Mouse (Mus musculus): Measurements from ENCODE around the gene Cd40.

Gene Cd40

DNA sequence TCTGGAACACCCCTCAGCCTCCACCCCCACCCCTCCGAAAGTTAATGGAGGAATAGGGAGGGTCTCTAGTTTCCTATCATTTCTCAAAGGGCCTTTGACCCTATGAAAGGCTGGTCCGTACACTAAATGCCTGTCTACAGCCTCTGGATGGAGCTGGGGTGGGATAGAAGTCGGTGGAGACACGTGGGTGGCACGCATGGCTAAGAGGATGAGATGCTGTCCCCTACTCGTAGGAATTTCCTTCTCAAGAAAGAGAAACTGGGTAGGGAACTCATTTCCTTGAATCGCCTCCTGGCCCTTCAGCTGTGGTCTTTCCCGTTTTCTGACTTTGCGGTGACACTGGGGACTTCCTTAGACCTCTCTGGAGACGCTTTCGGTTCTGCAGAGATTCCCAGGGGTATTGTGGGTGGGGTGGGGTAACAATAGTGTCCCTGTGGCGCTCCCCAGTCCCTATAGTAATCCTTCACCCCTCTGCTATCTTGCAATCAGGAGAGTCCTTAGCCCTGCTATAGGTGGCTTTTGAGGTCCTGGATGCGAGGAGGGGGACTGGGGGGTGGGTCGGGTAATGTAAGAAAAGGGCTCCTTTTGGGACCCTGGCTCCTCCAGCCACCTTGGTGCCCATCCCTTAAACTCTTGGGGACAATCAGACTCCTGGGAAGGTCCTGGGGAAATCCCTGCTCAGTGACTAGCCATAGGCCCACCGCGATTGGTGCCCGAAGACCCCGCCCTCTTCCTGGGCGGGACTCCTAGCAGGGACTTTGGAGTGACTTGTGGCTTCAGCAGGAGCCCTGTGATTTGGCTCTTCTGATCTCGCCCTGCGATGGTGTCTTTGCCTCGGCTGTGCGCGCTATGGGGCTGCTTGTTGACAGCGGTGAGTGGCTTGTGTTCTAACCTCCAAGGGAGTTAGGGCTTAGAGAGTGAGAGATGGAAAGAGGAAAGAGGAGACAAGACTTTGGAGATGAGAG lies at the start of gene Cd40:
Cd40 (plus strand) TSS at position 740 of the 965 bp plus-strand sequence.
- no peak for DNase-seq (ENCODE audit: low spot score)

DNA sequence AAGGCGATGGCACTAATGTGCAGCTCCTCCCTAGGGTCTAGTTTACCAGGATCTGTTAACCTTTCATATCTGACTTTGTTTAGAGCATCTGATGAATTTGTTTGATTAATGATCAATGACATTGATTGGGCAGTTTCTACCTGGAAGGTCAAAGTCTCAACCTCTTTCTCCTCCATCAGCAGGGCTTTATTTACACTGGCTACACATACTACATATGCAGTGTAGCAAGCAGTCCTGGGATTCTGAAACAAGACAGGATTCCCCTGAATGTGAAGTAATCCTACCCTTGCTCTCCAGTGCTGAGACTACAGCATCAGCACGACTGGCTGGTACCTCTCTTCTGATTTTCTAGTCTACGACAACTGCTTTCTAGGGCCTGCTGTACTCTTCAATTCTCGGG lies 48.6 kb upstream of the Cd40 start:
- DNase-seq (ENCODE audit: low spot score) = no peak

DNA sequence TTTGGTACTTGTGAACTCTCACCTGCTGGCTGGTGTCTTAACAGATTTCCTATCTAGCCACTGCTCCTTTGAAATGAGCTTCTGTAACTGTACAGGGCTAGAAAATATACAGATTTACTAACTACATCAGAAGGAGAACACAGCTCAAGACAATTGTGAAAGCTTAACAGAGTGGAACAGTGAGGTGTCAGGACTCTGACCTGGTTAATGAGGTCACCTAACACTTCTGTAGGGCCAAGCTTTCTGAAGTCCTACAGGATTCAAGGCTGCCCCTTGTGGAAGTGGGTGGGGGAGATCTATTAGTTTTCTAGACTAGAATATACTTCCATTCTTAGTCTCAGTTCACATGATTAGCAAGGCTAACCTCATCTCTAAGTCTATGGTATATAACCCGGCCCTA lies 47.4 kb upstream of the Cd40 start:
- DNase-seq (ENCODE audit: low spot score) = no peak

DNA sequence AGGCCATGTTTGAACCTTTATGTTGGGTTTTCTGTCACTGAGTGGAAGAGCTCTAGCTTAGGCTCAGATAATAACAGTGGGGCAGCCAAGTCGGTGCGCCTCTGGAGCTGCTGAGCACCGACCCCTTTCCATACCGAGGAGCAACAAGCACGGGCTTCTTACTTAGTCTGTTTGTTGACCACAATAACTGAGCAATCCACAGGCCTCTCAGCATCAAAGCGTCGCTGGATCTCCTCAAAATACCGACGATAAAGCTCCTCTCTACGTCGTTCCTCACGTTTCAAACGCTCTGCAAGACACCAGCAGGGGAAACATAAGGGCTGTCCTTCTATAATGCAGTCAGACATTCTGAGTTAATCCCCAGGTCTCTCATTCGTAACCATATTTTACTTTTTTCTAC lies 46.3 kb upstream of the Cd40 start:
- no peak for DNase-seq (ENCODE audit: low spot score)

DNA sequence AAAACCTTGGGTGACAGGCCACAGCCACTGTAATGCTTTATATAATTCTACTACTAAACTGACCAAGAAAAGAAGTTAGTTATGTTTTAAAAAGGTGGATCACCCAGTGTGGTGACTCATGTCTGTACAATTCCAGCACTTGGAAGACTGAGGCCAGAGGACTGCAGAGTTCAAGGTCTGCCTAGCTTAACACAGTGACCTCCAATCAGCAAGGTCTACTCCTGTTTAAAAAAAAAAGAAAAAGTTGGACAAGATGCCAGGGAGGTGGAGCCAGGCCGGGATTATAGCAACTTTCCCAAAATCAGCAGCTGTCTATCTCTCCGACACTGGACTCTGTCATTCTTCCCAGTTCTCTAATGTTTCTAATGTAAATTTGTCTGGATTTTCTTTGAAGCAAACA lies 45.8 kb upstream of the Cd40 start:
- no peak for DNase-seq (ENCODE audit: low spot score)

DNA sequence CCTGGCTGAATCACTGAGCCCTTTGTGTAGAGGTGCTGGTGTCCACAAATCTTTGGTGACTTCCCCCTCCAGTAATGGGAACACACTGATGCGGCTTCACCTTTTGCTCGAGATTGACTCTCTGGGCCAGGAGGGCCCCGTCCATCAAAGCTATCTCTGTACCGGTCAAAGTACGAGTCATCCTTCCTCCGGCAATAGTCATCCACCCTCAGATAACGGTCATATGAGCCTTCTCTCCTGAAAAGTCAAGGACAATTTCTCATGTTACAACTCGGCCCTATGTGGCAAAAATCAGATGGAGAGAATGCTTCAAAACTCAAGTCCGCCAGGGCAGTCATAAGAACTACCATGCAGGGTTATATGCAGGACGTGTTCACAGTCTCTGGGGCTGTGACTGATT lies 45.1 kb upstream of the Cd40 start:
- DNase-seq (ENCODE audit: low spot score) = no peak

DNA sequence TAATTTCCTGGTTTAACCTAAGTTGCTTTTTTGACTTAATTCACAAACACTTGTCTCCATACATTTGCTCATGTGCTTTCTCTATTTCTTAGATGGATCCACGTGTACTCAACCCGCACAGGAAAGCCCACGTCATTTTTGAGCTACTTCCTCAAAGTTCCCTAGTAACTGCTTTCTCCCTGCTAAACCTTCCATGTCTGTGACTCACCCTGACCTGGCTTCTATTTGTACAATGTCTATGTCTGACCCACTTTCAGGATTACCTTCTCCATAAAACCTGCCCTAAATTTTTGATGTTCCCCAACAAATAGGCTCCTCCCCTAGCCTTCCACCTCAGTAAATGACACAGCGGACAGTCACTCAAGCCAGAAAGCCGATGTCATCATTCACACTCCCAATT lies 40.5 kb upstream of the Cd40 start:
- no peak for DNase-seq (ENCODE audit: low spot score)

DNA sequence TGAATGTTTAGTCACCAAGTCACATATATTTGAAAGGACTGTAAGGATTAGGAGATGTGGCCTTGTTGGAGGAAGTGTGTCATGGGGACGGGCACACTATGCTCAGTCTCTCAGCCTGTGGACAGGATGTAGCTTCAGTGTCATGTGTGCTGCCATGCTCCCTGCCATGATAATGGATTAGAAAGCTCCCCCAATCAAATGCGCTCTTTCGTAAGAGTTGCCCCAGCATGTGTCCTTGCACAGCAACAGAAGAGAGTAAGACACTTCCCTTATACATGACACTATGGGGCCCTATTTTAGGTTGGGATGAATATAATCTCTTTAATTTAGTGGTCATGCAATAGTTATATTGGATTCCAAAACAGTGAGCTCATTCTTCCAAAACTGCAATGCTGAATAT lies 34.9 kb upstream of the Cd40 start:
- DNase-seq (ENCODE audit: low spot score) = no peak

DNA sequence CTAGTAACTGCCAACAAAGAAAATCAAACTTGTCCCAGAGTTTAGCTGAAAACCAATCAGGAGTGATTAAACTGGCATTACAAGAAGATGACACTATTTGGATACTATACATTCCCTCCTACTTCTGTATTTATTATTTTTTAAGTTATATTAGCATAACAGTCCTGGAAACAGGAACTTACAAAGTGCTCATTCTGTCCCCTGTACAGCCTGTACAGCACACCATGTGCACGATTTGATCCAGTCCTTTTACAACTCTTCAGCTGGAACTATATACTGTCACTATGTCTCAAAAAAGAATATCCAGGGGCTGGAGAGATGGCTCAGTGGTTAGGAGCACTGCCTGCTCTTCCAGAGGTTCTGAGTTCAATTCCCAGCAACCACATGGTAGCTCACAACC lies 28.3 kb upstream of the Cd40 start:
- DNase-seq (ENCODE audit: low spot score) = no peak

DNA sequence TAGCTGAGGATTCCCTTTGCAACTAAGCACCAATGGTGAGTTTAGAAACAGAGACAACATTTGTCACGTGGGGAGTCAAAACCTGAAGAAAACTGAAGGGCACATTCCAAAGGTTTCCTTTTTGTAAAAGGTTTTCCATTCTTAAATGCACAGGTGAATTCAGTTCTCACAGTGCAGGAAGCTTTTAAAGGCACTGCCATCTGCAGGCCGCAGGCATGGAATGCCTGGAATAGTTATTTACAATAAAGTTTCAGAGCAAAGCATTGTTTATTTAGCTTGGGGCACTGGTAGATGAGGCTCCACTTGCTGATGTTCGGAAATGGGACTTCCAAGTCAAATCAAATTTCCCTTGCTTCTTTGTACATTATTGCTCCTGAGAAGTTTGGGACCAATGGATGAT lies 22.9 kb upstream of the Cd40 start:
- DNase-seq (ENCODE audit: low spot score) = no peak

DNA sequence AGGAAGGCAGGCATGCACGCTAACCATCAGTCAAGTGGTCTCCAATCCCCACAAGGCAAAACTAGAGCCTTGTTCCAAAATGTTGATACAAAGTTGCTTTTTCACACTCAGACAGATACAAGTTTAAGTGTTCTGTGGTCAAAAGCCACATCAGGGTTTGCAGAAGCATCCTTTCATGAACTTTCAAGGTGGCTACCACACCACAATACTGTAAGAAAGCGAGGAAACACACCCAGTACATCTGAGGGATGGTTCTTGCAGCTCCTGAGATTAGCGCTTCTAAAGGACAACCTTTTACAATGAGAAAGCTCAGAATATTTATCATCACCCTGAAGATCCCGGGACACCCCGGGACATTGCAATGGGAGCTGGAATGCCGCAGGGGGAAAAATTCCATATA lies 22.1 kb upstream of the Cd40 start:
- peak; percentile 3 for DNase-seq (ENCODE audit: low spot score)

DNA sequence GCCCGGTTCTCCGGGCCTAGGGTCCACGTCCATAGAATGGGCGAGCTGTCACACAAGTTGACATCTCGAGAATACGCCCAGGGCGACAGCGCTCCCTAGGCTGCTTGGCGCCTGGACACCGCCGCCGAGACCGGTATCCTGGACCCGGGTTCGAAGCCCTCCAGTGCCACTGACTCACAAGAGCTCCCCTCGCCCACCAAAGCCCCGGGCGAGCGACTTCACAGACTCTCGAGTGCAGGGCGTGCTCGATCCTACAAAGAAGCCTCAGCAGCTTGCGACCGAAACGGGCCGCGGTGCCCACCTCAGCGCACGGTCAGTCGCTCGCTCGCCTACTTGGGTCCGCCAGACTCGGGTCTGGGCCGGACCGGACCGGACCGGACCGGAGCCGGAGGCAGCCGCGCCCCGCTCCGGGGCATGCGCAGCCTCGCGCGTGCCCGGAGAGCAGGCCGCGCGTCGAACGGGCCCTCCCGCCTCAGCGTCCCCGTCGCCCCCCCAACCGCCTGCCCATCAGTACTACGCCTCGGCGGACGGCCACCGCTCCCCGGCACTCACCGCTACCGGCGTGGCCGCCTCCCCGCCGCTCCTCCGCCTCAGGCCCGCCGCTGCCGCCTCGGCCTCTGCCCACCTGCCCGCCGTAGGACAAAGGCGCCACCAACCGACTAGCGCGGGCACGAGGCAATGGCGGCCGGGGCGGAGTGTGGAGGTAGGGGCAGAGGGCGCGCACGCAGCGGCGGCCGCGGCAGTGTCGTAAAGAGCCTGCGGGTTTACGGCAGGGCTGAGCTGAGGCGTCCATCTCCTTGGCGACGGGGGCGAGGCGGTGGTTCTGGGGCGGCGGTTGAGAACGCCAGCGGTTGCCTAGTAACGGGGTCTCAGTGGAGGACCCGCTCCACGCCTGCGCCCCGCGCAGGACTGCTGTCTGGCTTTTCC lies 21.0 kb upstream of the Cd40 start, which contains the start of gene Ncoa5:
Ncoa5 (minus strand) TSS at position 737 of the 927 bp plus-strand sequence.
- peak; percentile 92 for DNase-seq (ENCODE audit: low spot score)

DNA sequence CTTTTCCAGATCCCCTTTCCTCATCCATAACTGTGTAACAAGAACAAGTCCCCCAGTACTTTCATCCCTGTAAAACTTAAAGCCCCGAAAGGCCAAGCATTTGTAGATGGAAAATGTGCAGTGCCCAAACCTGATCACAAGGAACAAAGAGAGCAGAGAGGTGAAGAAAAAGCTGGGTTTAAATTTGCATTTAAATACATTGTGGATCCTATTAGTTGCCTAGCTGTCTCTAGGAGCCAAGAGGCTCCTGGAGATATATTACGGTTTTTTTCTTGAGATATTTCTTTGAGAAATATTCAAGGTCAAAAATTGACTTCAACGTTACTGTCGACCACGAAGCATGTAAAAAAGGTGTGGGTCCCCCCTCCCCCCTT lies 20.4 kb upstream of the Cd40 start:
- DNase-seq (ENCODE audit: low spot score) = no peak

DNA sequence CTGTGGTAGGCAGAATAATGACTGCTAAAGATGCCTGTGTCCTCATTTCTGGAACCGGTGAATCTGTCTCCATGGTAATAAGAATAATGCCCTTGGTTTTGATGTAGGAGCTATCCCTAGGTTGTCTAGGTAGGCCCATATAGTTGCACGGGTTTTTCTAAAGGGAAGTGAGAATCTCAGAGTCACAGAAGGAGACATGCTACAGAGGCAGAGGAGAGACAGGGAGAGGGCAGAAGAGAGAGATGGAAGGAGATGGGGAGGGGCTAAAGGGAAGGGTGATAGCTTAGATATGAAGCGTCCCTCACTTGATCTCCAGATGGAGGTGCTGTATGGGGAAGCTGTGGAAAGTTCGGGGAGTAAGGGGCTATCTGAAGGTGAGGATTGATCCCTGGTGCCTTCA lies 18.0 kb upstream of the Cd40 start:
- DNase-seq (ENCODE audit: low spot score) = no peak

DNA sequence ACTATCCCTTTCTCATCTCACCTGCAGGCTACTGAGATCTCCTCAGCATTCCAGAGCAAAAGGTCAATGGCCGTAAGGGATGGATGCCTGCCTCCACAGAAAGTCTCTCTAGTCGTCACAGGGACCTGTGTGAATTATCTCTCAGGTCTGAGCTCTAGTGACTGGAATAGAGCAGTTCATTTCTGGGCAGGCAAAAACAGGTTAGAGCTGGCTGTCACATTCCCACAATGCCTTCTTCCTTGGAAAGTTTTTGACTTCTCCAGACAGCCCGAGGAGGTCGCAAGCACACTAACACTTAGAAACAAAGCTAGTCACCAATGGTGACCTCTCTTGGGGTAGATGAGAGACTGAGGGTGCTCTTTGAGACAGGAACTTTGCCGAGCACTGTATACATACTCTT lies 13.3 kb upstream of the Cd40 start:
- DNase-seq (ENCODE audit: low spot score) = no peak

DNA sequence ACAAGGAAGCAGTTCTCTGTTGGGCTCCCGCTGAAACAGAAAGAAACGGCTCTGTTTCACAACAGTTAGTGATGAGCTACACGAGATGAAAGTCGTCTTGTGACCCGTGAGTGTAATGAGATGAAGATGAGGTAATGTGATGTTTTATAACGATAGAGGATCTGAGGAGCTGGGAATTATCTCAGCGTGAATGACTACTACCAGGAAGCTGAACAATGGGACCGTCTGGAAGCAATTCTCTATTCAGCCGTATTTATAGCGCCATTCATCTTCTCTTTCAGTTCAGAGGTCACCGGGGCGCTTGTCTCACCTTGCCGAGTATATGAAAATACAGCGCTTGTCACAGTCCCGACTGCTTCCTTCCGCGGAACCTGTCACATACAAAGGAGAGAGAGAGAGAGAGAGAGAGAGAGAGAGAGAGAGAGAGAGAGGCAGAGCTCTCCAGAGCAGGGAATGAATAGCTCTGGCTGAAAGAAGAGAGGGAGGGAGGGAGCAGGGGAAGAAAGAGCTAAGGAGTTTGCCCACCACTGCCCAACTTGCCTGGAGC lies 12.3 kb upstream of the Cd40 start:
- DNase-seq (ENCODE audit: low spot score) = no peak

DNA sequence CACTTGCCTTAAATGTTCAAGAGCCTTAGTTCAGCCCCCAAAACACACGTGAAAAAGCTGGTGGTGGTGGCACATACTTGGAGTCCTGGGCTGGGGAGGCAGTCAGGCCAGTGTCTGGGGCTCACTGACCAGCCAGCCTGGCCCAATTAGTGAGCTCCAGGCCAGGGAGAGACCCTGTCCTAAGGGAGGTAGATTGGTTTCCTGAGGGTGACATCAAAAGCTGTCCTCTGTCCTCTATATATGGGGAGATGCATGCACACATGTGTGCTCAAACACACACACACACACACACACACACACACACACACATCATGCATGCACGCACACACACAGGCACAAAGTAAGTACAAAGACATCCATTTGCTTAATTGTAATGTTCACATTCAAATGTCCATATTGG lies 11.7 kb upstream of the Cd40 start:
- no peak for DNase-seq (ENCODE audit: low spot score)

DNA sequence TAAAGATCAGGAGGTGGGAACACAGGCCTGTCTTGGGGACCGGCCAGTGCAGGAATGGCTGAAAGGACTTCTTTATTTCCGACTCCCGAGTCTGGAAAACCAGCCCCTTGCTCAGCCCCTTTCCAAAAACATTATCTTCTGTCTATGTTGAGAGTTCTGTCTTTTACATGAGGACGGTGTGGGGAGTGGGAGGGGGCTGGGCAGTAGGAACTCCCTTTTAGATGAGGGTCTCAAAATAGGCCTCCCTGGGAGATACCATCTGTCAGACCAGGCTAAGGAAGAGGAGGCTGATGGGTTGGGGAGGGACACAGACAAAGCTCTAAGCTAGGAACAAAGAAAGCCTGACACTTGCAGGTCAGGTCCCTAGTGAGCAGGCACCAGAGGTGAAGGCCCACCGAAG lies 6.4 kb upstream of the Cd40 start:
- no peak for DNase-seq (ENCODE audit: low spot score)

DNA sequence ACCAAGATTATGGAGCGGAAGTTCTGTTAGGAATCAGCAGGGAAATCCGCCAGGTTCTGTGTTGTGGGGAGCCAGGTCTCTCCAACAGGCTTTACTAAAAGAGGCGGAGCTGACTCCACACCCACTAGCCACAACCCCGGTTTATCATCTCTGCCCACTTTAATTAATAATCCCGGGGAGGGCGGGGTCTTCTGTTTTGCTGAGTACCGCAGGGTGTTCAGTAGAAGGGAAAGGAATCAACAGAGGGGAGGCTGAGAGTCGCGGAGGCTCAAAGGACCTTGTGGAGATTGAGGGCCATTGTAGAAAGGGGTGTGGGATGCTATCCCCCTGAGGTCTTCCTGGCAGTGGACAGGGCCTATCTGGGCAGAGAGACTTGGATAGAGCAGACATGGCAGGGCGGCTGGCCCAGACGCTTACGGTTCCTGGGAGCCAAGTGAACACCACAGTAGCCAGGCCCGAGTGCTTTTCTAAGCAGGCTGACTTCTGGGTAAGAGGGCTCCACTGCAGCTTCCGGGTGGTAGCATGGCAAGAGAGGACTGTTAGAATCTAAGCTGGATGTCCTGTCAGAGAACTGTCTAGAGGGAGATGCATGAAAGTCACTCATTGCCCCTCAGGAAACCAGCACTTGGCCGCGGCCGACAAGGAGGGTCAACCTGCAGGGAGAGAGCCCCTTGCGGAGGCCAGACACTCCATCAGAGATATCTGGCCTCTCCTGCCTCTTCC lies 4.4 kb upstream of the Cd40 start:
- no peak for DNase-seq (ENCODE audit: low spot score)

DNA sequence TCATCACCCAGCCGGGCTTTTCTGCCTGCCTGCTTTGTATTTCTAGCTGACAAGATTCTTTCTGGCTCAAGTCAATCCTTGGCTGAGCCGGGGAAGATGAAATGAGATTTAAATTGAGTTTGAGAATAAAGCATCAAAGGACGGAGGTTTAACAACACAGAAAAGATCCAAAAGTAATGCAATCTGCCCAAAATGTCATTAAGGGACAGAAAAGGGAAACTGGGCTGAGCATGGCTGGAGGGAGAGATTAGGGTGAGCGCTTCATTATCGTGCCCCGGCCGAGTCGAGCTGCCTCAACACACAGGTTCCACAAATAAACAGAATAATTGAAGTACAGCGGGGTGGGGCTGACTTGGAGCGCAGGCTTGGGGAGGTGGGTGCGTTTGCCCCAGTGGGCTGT lies 3.9 kb upstream of the Cd40 start:
- DNase-seq (ENCODE audit: low spot score) = no peak

DNA sequence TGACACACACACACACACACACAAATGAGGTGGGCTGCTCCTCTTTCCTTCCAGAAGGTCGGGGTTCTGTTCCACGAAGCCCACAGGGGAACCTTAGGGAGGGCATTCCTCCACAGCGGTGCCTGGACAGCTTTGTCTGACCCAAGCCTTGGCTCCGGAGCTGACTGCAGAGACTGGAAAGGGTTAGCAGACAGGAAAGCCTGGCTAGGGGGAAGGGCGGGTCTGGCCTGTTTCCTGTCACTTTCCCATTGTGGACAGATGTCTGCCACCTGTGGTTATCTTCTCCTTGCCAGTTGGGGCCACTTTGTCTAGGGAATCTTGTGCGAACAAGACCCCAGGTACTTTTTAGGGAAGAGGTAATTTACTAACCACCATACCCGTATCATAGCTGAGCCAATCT lies 478 bp downstream of the Cd40 start:
- no peak for DNase-seq (ENCODE audit: low spot score)
